Mouse (Mus musculus): Measurements from ENCODE around the gene Lzts2. TPM values are rescaled to one million over a fixed set of nuclear protein-coding genes. Genes with fewer than 3 reads are reported as not detected.

The Lzts2 gene
- total RNA-seq, 1 experiment = 31.9 TPM

DNA sequence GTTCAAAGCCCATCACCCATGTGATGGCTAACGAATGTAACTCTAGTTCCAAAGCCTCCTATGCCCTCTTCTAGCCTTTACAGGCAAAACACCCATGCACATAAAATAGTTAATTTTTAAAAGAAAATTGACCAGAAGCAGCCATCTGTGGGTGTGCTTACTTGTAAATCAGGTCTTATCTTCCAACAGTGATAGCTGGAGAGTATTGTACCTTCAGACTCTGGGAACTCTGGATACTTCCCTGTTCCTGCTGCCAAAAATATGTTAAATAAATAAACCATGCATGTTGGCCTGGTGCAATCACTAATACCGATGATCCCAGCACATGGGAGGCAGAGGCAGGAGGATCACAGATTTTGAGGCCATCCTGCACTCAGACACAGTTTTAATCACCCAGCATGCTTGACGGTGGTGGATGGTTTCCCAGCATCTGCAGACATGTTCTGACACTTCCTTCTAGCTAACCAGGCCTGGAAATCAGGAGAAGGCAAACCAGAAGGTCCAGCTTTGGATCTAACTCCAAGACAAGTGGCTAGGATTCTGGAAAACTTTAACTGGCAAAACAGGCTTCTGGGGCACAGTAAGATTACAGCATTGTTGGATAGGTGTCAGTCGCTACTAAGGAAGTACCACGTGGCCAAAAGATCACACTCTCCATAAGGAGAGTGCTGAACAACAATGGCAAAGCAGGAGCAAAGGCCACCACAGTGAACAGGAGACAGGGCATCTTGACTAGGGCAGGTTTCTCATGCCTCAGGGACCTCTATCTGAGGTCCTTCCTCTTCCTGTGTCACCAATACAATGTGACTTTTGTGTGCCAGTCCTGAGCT is 28.8 kb upstream of the Lzts2 start:
- Histone ChIP-seq H3K9ac (ENCODE audit: insufficient read depth, low read depth, low read length, poor library complexity, severe bottlenecking) (no peak overlapping the region), H3K4me3 (ENCODE audit: insufficient read depth in 1 of 2, low read depth in 1 of 2, low read length in 2 of 2, poor library complexity in 1 of 2, severe bottlenecking in 1 of 2) (no peak overlapping the region), H3K27ac (ENCODE audit: insufficient read depth, low read depth, low read length, poor library complexity, severe bottlenecking) (no peak overlapping the region), H3K36me3 (ENCODE audit: control insufficient read depth, insufficient read depth, low read length, poor library complexity, severe bottlenecking) (peaks cover 6% of the 10 kb centered on the region; the same call in 1 of the 2 replicates), H3K9me3 (ENCODE audit: control insufficient read depth, insufficient read depth, low read depth, low read length) (no peaks in the 10 kb centered on the region), H3K4me1 (ENCODE audit: control insufficient read depth in 2 of 2, insufficient read depth in 2 of 2, low read length in 2 of 2, poor library complexity in 1 of 2) (peaks cover 1 to 8% of the 10 kb centered on the region in 2 experiments; a peak in 3 of 4 replicates)
- in situ Hi-C loops (cut with MboI; ENCODE audit: low sequenced_read_pairs in 2 of 2, unreplicated experiment in 2 of 2) = no loop called here
- TF ChIP-seq MAFK (IDR thresholded peaks at IDR 0.05; ENCODE audit: insufficient read depth, low read depth, low read length) (no peak), HCFC1 (IDR thresholded peaks at IDR 0.05; ENCODE audit: borderline replicate concordance, insufficient read depth, low read length) (no peak), ZNF384 (IDR thresholded peaks at IDR 0.05; ENCODE audit: low read depth, low read length) (no peak), ZC3H11A (IDR thresholded peaks at IDR 0.05; ENCODE audit: borderline replicate concordance, low read depth, low read length) (no peak), CHD2 (IDR thresholded peaks at IDR 0.05; ENCODE audit: low read depth, low read length) (no peak)
- no peak for DNase-seq (ENCODE audit: low read depth, low spot score)

DNA sequence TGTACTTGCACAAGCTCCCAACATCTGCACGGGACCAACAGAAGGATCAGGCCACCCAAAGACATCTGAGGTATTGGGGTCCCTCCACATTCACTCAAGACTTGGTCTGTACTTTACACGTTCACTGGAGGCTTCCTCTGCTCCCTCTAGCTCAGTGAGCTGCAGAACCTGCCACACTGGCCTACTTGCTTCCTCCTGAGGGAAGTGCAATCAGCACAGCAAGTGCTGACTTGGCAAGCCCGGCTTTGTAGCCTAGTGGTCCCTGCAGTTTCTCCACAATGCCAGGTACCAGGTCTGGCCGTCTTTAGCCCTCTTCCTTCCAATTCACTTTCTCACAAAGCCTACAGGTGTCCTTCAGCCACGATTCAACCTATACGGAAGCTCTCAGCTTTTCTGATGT is 27.2 kb upstream of the Lzts2 start:
- Histone ChIP-seq H3K36me3 (ENCODE audit: control insufficient read depth, insufficient read depth, low read length, poor library complexity, severe bottlenecking) (no peaks in the 10 kb centered on the region), H3K9me3 (ENCODE audit: control insufficient read depth, insufficient read depth, low read depth, low read length) (no peaks in the 10 kb centered on the region), H3K4me1 (ENCODE audit: control insufficient read depth in 2 of 2, insufficient read depth in 2 of 2, low read length in 2 of 2, poor library complexity in 1 of 2) (peaks cover 6 to 22% of the 10 kb centered on the region in 2 experiments), H3K27ac (ENCODE audit: insufficient read depth, low read depth, low read length, poor library complexity, severe bottlenecking) (no peak overlapping the region), H3K4me3 (ENCODE audit: insufficient read depth in 1 of 2, low read depth in 1 of 2, low read length in 2 of 2, poor library complexity in 1 of 2, severe bottlenecking in 1 of 2) (no peak overlapping the region), H3K9ac (ENCODE audit: insufficient read depth, low read depth, low read length, poor library complexity, severe bottlenecking) (no peak overlapping the region)
- TF ChIP-seq MAFK (IDR thresholded peaks at IDR 0.05; ENCODE audit: insufficient read depth, low read depth, low read length) (no peak), ZNF384 (IDR thresholded peaks at IDR 0.05; ENCODE audit: low read depth, low read length) (no peak), HCFC1 (IDR thresholded peaks at IDR 0.05; ENCODE audit: borderline replicate concordance, insufficient read depth, low read length) (no peak), ZC3H11A (IDR thresholded peaks at IDR 0.05; ENCODE audit: borderline replicate concordance, low read depth, low read length) (no peak), CHD2 (IDR thresholded peaks at IDR 0.05; ENCODE audit: low read depth, low read length) (no peak)
- in situ Hi-C loops (cut with MboI; ENCODE audit: low sequenced_read_pairs in 2 of 2, unreplicated experiment in 2 of 2) = no loop called here
- no peak for DNase-seq (ENCODE audit: low read depth, low spot score)

DNA sequence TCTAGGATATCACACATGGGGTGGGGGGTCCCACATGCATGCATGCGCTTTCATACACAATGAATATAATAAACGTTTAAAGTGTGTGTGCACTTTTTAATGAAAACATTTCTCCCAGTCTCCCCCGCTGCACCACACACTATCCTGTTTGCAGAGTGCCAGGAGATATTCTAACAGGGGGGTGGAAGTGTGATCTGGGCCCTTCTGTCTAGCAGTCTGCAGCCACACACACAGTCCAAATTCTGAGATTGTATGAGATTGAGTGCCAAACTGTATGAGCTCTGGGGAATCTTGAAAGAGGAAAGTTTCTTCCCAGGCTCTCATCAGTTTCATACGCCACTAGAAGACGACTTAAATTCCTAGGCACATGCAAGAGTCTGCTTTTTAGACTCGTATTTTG is 26.4 kb upstream of the Lzts2 start:
- in situ Hi-C loops (cut with MboI; ENCODE audit: low sequenced_read_pairs in 2 of 2, unreplicated experiment in 2 of 2) = no loop called here
- TF ChIP-seq ZC3H11A (IDR thresholded peaks at IDR 0.05; ENCODE audit: borderline replicate concordance, low read depth, low read length) (no peak), MAFK (IDR thresholded peaks at IDR 0.05; ENCODE audit: insufficient read depth, low read depth, low read length) (no peak), CHD2 (IDR thresholded peaks at IDR 0.05; ENCODE audit: low read depth, low read length) (no peak), HCFC1 (IDR thresholded peaks at IDR 0.05; ENCODE audit: borderline replicate concordance, insufficient read depth, low read length) (no peak), ZNF384 (IDR thresholded peaks at IDR 0.05; ENCODE audit: low read depth, low read length) (no peak)

DNA sequence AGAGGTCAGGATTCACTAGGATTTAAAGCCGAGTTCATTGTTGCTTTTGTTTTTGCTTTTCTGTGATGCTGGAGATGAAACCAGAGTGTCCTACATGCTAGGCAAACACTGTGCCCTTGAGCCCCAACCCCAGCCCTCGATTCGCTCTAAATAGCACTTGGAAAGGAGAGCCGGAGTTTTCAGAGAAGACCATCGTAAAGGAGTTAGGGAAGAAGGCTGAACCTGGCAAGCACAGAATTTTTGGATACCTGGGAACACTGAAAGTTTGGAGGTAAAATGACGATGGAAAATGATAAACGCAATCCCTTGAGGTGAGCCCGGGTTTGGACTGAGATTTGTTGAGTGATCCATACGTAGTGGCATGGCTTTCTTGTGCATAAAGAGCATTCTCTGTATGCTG is 25.9 kb upstream of the Lzts2 start:
- H3K4me1 ChIP-seq (ENCODE audit: control insufficient read depth in 2 of 2, insufficient read depth in 2 of 2, low read length in 2 of 2, poor library complexity in 1 of 2) = peaks cover 6 to 30% of the 10 kb centered on the region in 2 experiments
- H3K4me3 ChIP-seq (ENCODE audit: insufficient read depth in 1 of 2, low read depth in 1 of 2, low read length in 2 of 2, poor library complexity in 1 of 2, severe bottlenecking in 1 of 2) = no peak overlapping the region
- no peak for DNase-seq (ENCODE audit: low read depth, low spot score)
- in situ Hi-C loops (cut with MboI; ENCODE audit: low sequenced_read_pairs in 2 of 2, unreplicated experiment in 2 of 2) = no loop called here
- H3K27ac ChIP-seq (ENCODE audit: insufficient read depth, low read depth, low read length, poor library complexity, severe bottlenecking) = no peak overlapping the region
- no peak overlapping the region for H3K9ac ChIP-seq (ENCODE audit: insufficient read depth, low read depth, low read length, poor library complexity, severe bottlenecking)
- no peaks in the 10 kb centered on the region for H3K36me3 ChIP-seq (ENCODE audit: control insufficient read depth, insufficient read depth, low read length, poor library complexity, severe bottlenecking)
- no peaks in the 10 kb centered on the region for H3K9me3 ChIP-seq (ENCODE audit: control insufficient read depth, insufficient read depth, low read depth, low read length)
- no peak for TF ChIP-seq ZNF384 (IDR thresholded peaks at IDR 0.05; ENCODE audit: low read depth, low read length)
- no peak for TF ChIP-seq HCFC1 (IDR thresholded peaks at IDR 0.05; ENCODE audit: borderline replicate concordance, insufficient read depth, low read length)
- TF ChIP-seq CHD2 (IDR thresholded peaks at IDR 0.05; ENCODE audit: low read depth, low read length) = no peak
- TF ChIP-seq MAFK (IDR thresholded peaks at IDR 0.05; ENCODE audit: insufficient read depth, low read depth, low read length) = no peak
- no peak for TF ChIP-seq ZC3H11A (IDR thresholded peaks at IDR 0.05; ENCODE audit: borderline replicate concordance, low read depth, low read length)

More for the DNA sequence above, 26.4 kb upstream of the Lzts2 start:
- Histone ChIP-seq H3K9me3 (ENCODE audit: control insufficient read depth, insufficient read depth, low read depth, low read length) (no peaks in the 10 kb centered on the region), H3K9ac (ENCODE audit: insufficient read depth, low read depth, low read length, poor library complexity, severe bottlenecking) (no peak overlapping the region), H3K36me3 (ENCODE audit: control insufficient read depth, insufficient read depth, low read length, poor library complexity, severe bottlenecking) (no peaks in the 10 kb centered on the region), H3K4me1 (ENCODE audit: control insufficient read depth in 2 of 2, insufficient read depth in 2 of 2, low read length in 2 of 2, poor library complexity in 1 of 2) (peaks cover 6 to 30% of the 10 kb centered on the region in 2 experiments), H3K27ac (ENCODE audit: insufficient read depth, low read depth, low read length, poor library complexity, severe bottlenecking) (no peak overlapping the region), H3K4me3 (ENCODE audit: insufficient read depth in 1 of 2, low read depth in 1 of 2, low read length in 2 of 2, poor library complexity in 1 of 2, severe bottlenecking in 1 of 2) (no peak overlapping the region)
- DNase-seq (ENCODE audit: low read depth, low spot score) = no peak

All from ES-E14 (cell line).